Mouse (Mus musculus): ENCODE results near the gene Tpd52l2.

- TF ChIP-seq CTCF (IDR thresholded peaks at IDR 0.05; ENCODE audit: low read depth, low read length) (no peak), POLR2A (IDR thresholded peaks at IDR 0.05; ENCODE audit: insufficient read depth, low read length) (no peak), EP300 (IDR thresholded peaks at IDR 0.05; ENCODE audit: insufficient read depth, low read depth, low read length) (no peak)
Observed at GRCm38 (mm10) chr2:181487338-181488277, 9.3 kb upstream of the Tpd52l2 start.

Measured in ES-Bruce4 (cell line).